Mouse (Mus musculus) spleen, postnatal 10 days (tissue): ENCODE data around the gene Ppp3ca.

ENCODE experiments used
- DNase-seq, 2 experiments: peaks; one replicate each; pipeline ENCODE4 v3.0.0; 2021 to 2022; ENCODE audit warnings: low spot score in 2 of 2

Gene Ppp3ca

GRCm38 (mm10) chr3:136763717-136764270, 93.9 kb downstream of the Ppp3ca start:
- no peak for DNase-seq

DNA sequence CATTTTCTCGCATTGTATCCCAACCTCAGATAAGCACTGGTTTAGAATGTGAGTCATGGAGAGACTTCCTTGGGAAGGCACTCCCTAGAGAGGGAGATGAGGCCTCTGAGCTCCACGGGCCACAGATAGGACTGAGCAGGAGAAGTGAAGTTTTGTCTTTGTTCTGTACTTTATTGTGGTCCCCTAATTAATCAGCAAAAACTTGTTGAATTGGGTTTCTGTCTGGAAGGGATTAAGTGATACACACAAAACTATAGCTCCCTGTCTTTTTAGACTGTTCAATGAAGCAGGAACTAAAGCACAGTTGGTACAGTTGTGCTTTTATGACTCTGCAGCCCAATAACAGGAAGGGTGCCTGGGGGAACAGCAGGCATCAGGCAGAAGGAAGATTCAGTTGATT, 95.6 kb downstream of the Ppp3ca start:
- no peak for DNase-seq

GRCm38 (mm10) chr3:136768775-136769485, 99.0 kb downstream of the Ppp3ca start:
- no peak for DNase-seq

DNA sequence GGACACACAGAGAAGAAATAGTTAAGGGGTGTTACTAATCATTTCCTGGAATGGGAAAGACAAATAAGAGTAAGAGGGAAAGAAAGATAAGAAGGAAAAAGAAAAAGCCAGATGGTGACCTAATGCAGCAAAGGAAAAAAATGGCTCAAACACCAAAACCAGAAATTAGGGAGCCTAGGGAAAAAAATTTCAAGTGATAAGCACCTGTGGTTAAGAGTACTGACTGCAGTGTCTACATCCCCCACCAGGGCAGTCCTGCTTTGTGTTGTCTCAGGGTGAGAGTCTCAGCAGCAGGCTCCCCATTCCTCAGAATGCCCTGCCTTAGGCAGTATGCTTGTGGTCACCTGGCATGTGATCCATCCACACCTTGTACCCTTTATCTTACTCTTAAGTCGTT, 99.6 kb downstream of the Ppp3ca start:
- no peak for DNase-seq

DNA sequence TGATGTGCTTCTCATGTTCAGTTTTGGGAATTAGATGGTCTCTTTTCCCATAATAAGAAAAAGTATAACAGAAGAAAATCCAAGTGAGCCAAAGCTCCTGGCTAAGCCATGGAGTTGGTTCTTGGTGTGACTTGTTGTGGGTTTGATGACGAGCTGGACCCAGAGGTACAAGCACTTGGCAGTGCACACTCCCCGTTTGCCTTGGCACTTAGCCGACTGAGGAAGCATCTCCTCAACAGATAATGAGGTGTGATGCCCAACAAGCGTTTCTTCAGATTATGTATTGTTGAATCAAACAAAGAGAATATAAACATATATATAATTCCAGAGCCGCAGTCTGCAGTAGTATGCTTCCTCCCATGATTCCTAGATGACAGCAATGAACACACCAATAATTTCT, 101.8 kb downstream of the Ppp3ca start:
- DNase-seq = no peak

DNA sequence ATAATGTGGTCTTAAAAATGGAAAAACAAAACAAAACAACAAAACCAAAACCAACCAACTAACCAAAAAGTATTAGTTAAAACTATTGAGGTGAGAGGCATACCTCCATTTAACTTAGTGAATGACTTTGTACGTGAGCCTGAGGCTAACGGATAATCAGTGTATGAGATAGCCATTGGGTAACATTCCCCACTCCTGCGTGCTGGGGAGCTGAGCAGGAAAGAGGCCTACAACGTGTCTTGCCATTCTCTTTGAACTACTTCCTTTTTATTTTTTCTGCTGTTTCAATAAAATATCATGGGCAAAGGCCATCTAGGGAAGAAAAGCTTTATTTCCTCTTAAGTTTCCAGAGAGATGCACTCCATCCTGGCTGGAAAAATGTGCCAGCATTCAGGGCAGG, 103.3 kb downstream of the Ppp3ca start:
- DNase-seq = no peak

DNA sequence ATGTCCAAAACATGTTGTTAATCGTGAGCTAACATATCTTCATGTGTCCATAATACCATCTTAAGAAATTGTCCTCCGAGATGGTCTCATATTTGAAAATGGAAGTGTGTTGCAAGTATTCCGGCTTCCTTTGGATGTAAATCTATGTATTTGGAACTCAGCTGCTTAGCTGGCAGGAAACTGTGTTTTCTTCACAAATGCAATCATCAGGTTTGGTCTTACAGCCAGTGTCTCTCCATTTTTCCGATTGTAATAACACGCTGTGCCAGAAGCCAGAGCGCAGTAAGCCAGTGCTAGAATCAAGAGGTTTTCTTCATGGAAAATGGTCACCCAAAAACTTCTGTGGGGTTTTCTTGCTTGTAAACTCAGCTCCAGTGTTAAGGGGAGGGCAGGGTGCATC, 104.3 kb downstream of the Ppp3ca start:
- no peak for DNase-seq

DNA sequence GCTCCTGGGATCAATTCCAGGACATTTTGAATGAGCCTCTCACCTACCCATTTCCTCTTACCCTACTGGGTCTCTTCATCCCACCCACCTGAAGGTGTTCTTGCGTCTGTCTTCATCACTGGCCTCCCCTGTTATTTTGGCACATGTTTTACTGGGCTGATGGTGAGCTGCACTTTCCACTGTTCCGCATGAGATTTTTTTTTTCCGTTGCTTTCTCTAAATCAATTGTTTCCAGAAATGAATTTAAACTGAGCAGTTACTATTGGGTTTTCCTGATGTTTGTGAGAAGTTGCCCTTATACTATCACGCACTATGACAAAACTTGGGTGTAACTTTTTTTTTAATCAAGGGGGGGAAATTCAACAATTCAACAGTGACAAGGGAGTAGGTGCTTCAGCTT, 106.6 kb downstream of the Ppp3ca start:
- DNase-seq = no peak

GRCm38 (mm10) chr3:136777380-136777779, 107.5 kb downstream of the Ppp3ca start:
- no peak for DNase-seq

DNA sequence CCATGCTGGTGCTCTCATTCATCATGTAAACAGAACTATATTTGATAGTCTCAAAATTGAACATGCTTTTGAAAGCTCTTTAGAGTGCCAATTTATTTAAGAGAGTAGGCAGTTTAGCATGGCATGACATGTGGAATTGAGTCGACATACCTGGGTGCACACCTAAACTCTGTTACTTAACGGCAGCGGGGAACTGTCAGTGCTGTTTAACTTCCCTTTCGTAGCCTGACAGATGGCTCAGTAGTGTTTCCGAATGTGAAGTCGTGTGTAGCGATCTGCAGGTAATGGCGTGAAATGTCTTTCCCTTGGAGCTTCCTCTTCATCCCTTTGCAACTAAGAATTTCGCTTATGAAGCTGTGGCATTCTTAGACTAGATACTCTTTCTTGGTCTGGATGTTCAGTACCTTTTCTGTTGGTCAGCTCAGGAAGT, 107.9 kb downstream of the Ppp3ca start:
- DNase-seq = no peak

DNA sequence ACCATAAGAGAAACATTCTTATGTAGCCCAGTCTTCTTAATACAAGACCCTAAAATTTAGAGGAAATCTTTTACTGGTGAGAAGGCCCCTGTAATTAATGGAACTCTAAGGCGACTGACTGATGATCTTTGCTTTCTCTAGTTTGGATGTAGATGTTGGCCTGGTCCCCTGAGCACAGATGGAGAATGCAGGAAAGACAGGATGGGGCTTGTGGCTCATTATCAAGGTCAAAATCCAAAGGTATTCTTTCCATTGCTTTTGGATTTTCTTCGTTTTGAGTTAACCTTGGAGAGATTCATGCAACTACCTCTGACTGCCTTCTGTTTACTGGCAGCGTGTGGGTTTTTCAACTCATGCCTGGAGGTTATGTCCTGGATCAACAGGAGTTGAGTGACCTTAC, 110.4 kb downstream of the Ppp3ca start:
- no peak for DNase-seq

DNA sequence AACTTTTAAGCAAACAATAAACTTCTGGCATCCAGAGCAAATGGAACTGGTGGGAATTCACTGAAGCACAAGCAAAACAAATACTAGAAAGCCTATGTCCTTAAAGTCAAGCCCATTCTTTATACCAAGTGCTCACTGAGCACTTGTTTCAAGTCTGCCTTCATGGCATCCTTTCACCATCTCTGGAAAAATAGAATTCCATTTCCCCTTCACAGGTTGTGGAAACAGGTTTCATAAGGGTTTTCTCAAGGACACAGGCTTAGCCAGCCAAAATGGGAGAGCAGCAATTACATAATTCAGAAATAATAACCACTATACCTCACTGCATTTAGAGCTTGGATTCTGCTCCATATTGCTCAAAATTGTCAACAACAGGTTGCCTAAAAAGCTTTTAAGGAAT, 112.1 kb downstream of the Ppp3ca start:
- no peak for DNase-seq

GRCm38 (mm10) chr3:136785686-136786085, 115.8 kb downstream of the Ppp3ca start:
- DNase-seq = no peak

GRCm38 (mm10) chr3:136790261-136790871, 120.4 kb downstream of the Ppp3ca start:
- DNase-seq = no peak

- no peak for DNase-seq
Measured at GRCm38 (mm10) chr3:136791404-136791803, 121.5 kb downstream of the Ppp3ca start.

- no peak for DNase-seq
Measured at GRCm38 (mm10) chr3:136791946-136792345, 122.0 kb downstream of the Ppp3ca start.

- DNase-seq = no peak
Measured at GRCm38 (mm10) chr3:136793411-136793810, 123.5 kb downstream of the Ppp3ca start.

- DNase-seq = no peak
Measured at GRCm38 (mm10) chr3:136794426-136795217, 124.7 kb downstream of the Ppp3ca start.

DNA sequence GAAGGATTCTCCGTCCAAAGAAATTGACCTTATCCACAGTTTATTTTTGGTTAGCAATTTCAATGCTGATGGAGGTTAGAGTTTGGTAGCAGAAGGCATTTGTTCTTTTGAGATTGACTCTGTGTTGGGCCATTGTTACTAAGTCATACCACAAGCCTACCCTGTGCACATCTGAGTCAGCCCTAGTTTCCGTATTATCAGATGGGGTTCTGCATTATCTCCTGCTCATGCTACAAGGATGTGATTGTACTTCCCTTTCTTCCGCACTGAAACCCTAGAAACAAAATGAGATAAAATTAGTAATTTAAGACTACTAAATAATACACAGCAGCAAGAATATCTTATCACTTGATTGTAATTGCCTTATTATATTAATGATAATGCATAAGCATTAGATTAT, 129.0 kb downstream of the Ppp3ca start:
- DNase-seq = no peak

- no peak for DNase-seq
Measured at GRCm38 (mm10) chr3:136802595-136802994, 132.7 kb downstream of the Ppp3ca start.

GRCm38 (mm10) chr3:136805897-136806296, 136.0 kb downstream of the Ppp3ca start:
- DNase-seq = no peak

GRCm38 (mm10) chr3:136810271-136810670, 140.3 kb downstream of the Ppp3ca start:
- DNase-seq = no peak

- no peak for DNase-seq
Measured at GRCm38 (mm10) chr3:136812162-136812561, 142.2 kb downstream of the Ppp3ca start.
